Mouse (Mus musculus) gastrocnemius, postnatal 25 days (tissue): ENCODE results near the gene Zscan5b. TPM values are rescaled to one million over a fixed set of nuclear protein-coding genes. Genes with fewer than 3 reads are reported as not detected.
A peak's percentile ranks its signal among the peaks of the same experiment; 100 is the strongest.
"Not testable (repeated sequence)": the region's sequence is repeated elsewhere in the genome, so short reads cannot be mapped to it uniquely, and the experiment has no call there.

ENCODE experiments used
- DNase-seq: peaks from one replicate; pipeline ENCODE4 v3.0.0; 2022
- long read RNA-seq, 2 experiments: library from polyadenylated mRNA; stranded (forward); transcript quantifications; one replicate each; pipeline ENCODE4 v2.0.0; 2021
- total RNA-seq, 2 experiments: library from RNA; stranded (reverse); gene quantifications; 1 replicate in 1 of 2; 2 replicates in 1 of 2; pipeline ENCODE4 v1.2.3; 2021

Zscan5b gene
- total RNA-seq: not detected
- long read RNA-seq, experiment 1: 0 reads
- long read RNA-seq, experiment 2: 0 reads

- no peak for DNase-seq
These were observed at the start of gene Zscan5b for GRCm38 (mm10) chr7:6221978-6222377. Gene Zscan5b (plus strand): TSS chr7:6222278.

GRCm38 (mm10) chr7:6172674-6173244 is 49.3 kb upstream of the Zscan5b start:
- no peak for DNase-seq

GRCm38 (mm10) chr7:6173872-6174271 is 48.2 kb upstream of the Zscan5b start:
- DNase-seq: no peak

GRCm38 (mm10) chr7:6174365-6174987 is 47.6 kb upstream of the Zscan5b start:
- DNase-seq: not testable (repeated sequence)

- DNase-seq: no peak
These were observed 43.1 kb upstream of the Zscan5b start for GRCm38 (mm10) chr7:6179013-6179412.

- DNase-seq: no peak
These were observed 39.2 kb upstream of the Zscan5b start for GRCm38 (mm10) chr7:6182882-6183281.

- DNase-seq: no peak
These were observed 38.3 kb upstream of the Zscan5b start for GRCm38 (mm10) chr7:6183802-6184201.

GRCm38 (mm10) chr7:6184521-6184920 is 37.6 kb upstream of the Zscan5b start:
- peak; percentile 9 for DNase-seq

GRCm38 (mm10) chr7:6185391-6185790 is 36.7 kb upstream of the Zscan5b start:
- DNase-seq: no peak

GRCm38 (mm10) chr7:6186176-6186575 is 35.9 kb upstream of the Zscan5b start:
- no peak for DNase-seq

GRCm38 (mm10) chr7:6186756-6187155 is 35.3 kb upstream of the Zscan5b start:
- no peak for DNase-seq

- DNase-seq: no peak
These were observed 32.5 kb upstream of the Zscan5b start for GRCm38 (mm10) chr7:6189542-6189941.

GRCm38 (mm10) chr7:6191376-6191775 is 30.7 kb upstream of the Zscan5b start:
- no peak for DNase-seq

GRCm38 (mm10) chr7:6194129-6194528 is 27.9 kb upstream of the Zscan5b start:
- peak; percentile 22 for DNase-seq

GRCm38 (mm10) chr7:6195777-6196176 is 26.3 kb upstream of the Zscan5b start:
- no peak for DNase-seq

- no peak for DNase-seq
These were observed 25.3 kb upstream of the Zscan5b start, which contains the start of gene Galp for GRCm38 (mm10) chr7:6196790-6197189. Gene Galp (plus strand): TSS chr7:6197090.

GRCm38 (mm10) chr7:6204200-6204599 is 17.9 kb upstream of the Zscan5b start:
- no peak for DNase-seq

- DNase-seq: no peak
These were observed 8.9 kb upstream of the Zscan5b start for GRCm38 (mm10) chr7:6213144-6213543.

GRCm38 (mm10) chr7:6214691-6215090 is 7.4 kb upstream of the Zscan5b start:
- not testable (repeated sequence) for DNase-seq

- no peak for DNase-seq
These were observed 1.9 kb upstream of the Zscan5b start for GRCm38 (mm10) chr7:6220147-6220546.

GRCm38 (mm10) chr7:6228491-6228890 is 6.4 kb downstream of the Zscan5b start:
- not testable (repeated sequence) for DNase-seq

GRCm38 (mm10) chr7:6239787-6240186 is 17.7 kb downstream of the Zscan5b start:
- no peak for DNase-seq

GRCm38 (mm10) chr7:6240841-6241425 is 18.9 kb downstream of the Zscan5b start:
- DNase-seq: not testable (repeated sequence)
